Mouse (Mus musculus): ENCODE measurements around the gene Tnfaip2. TPM values are rescaled to one million over a fixed set of nuclear protein-coding genes. Genes with fewer than 3 reads are reported as not detected.

The Tnfaip2 gene
- polyA plus RNA-seq, 2 experiments: 10.0 to 10.2 TPM

- 57% methylated on average over 4 of the region's 5 CpGs for WGBS
- Histone ChIP-seq H3K9ac (ENCODE audit: low read depth, low read length, severe bottlenecking) (no peak overlapping the region), H3K4me3 (replicated peaks; ENCODE audit: low read length) (no peak overlapping the region), H3K4me2 (replicated peaks; ENCODE audit: low read depth, low read length, severe bottlenecking) (no peak overlapping the region), H3K27ac (replicated peaks; ENCODE audit: low read depth, low read length) (no peak overlapping the region), H3K27me3 (ENCODE audit: control insufficient read depth, insufficient read depth, low read length) (peaks cover 52% of the 10 kb centered on the region), H3K4me1 (ENCODE audit: control insufficient read depth, insufficient read depth, low read length) (peaks cover 26% of the 10 kb centered on the region), H3K9me3 (ENCODE audit: control insufficient read depth, low read length) (no peaks in the 10 kb centered on the region), H3K36me3 (ENCODE audit: control insufficient read depth, insufficient read depth, low read length) (no peaks in the 10 kb centered on the region)
- no peak for TF ChIP-seq POLR2A (IDR thresholded peaks at IDR 0.05; ENCODE audit: borderline replicate concordance, extremely low read depth, insufficient read depth, insufficient read length)
- no peak for ATAC-seq (ENCODE audit: low FRiP score, low read depth)
- DNase-seq (ENCODE audit: low spot score): no peak
Measured at GRCm38 (mm10) chr12:111432751-111433331, 9.4 kb upstream of the Tnfaip2 start.

GRCm38 (mm10) chr12:111434164-111434744, 8.0 kb upstream of the Tnfaip2 start:
- DNase-seq (ENCODE audit: low spot score) (no peak), ATAC-seq (ENCODE audit: low FRiP score, low read depth) (no peak)
- WGBS: 23% methylated on average over 5 of the region's 7 CpGs
- Histone ChIP-seq H3K9ac (ENCODE audit: low read depth, low read length, severe bottlenecking) (no peak overlapping the region), H3K9me3 (ENCODE audit: control insufficient read depth, low read length) (no peaks in the 10 kb centered on the region), H3K36me3 (ENCODE audit: control insufficient read depth, insufficient read depth, low read length) (no peaks in the 10 kb centered on the region), H3K27ac (replicated peaks; ENCODE audit: low read depth, low read length) (no peak overlapping the region), H3K4me1 (ENCODE audit: control insufficient read depth, insufficient read depth, low read length) (peaks cover 12% of the 10 kb centered on the region), H3K27me3 (ENCODE audit: control insufficient read depth, insufficient read depth, low read length) (peaks cover 45% of the 10 kb centered on the region), H3K4me2 (replicated peaks; ENCODE audit: low read depth, low read length, severe bottlenecking) (no peak overlapping the region), H3K4me3 (replicated peaks; ENCODE audit: low read length) (no peak overlapping the region)
- no peak for TF ChIP-seq POLR2A (IDR thresholded peaks at IDR 0.05; ENCODE audit: borderline replicate concordance, extremely low read depth, insufficient read depth, insufficient read length)

- no peak for DNase-seq (ENCODE audit: low spot score)
- H3K9me3 ChIP-seq (ENCODE audit: control insufficient read depth, low read length): no peaks in the 10 kb centered on the region
- no peak for TF ChIP-seq POLR2A (IDR thresholded peaks at IDR 0.05; ENCODE audit: borderline replicate concordance, extremely low read depth, insufficient read depth, insufficient read length)
- no peak overlapping the region for H3K4me3 ChIP-seq (replicated peaks; ENCODE audit: low read length)
- no peak overlapping the region for H3K4me2 ChIP-seq (replicated peaks; ENCODE audit: low read depth, low read length, severe bottlenecking)
- peaks cover 44% of the 10 kb centered on the region for H3K27me3 ChIP-seq (ENCODE audit: control insufficient read depth, insufficient read depth, low read length)
- no peak overlapping the region for H3K9ac ChIP-seq (ENCODE audit: low read depth, low read length, severe bottlenecking)
- 58% methylated on average over 6 of the region's 8 CpGs for WGBS
- H3K27ac ChIP-seq (replicated peaks; ENCODE audit: low read depth, low read length): no peak overlapping the region
- peaks cover 9% of the 10 kb centered on the region for H3K4me1 ChIP-seq (ENCODE audit: control insufficient read depth, insufficient read depth, low read length)
- no peak for ATAC-seq (ENCODE audit: low FRiP score, low read depth)
- H3K36me3 ChIP-seq (ENCODE audit: control insufficient read depth, insufficient read depth, low read length): no peaks in the 10 kb centered on the region
Measured at GRCm38 (mm10) chr12:111434745-111435327, 7.4 kb upstream of the Tnfaip2 start.

GRCm38 (mm10) chr12:111436170-111436569, 6.1 kb upstream of the Tnfaip2 start:
- ATAC-seq (ENCODE audit: low FRiP score, low read depth): no peak
- Histone ChIP-seq H3K4me1 (ENCODE audit: control insufficient read depth, insufficient read depth, low read length) (no peaks in the 10 kb centered on the region; the same call in 1 of the 2 replicates), H3K4me2 (replicated peaks; ENCODE audit: low read depth, low read length, severe bottlenecking) (no peak overlapping the region), H3K27ac (replicated peaks; ENCODE audit: low read depth, low read length) (no peak overlapping the region), H3K36me3 (ENCODE audit: control insufficient read depth, insufficient read depth, low read length) (no peaks in the 10 kb centered on the region), H3K9me3 (ENCODE audit: control insufficient read depth, low read length) (no peaks in the 10 kb centered on the region), H3K9ac (ENCODE audit: low read depth, low read length, severe bottlenecking) (no peak overlapping the region), H3K4me3 (replicated peaks; ENCODE audit: low read length) (no peak overlapping the region), H3K27me3 (ENCODE audit: control insufficient read depth, insufficient read depth, low read length) (peaks cover 34% of the 10 kb centered on the region; the same call in 1 of the 2 replicates)
- no peak for DNase-seq (ENCODE audit: low spot score)
- WGBS: 83% methylated on average over 3 of the region's 3 CpGs
- TF ChIP-seq POLR2A (IDR thresholded peaks at IDR 0.05; ENCODE audit: borderline replicate concordance, extremely low read depth, insufficient read depth, insufficient read length): no peak

GRCm38 (mm10) chr12:111436640-111437039, 5.6 kb upstream of the Tnfaip2 start:
- H3K27ac ChIP-seq (replicated peaks; ENCODE audit: low read depth, low read length): no peak overlapping the region
- no peak overlapping the region for H3K4me2 ChIP-seq (replicated peaks; ENCODE audit: low read depth, low read length, severe bottlenecking)
- peaks cover 32% of the 10 kb centered on the region for H3K27me3 ChIP-seq (ENCODE audit: control insufficient read depth, insufficient read depth, low read length)
- no peaks in the 10 kb centered on the region for H3K36me3 ChIP-seq (ENCODE audit: control insufficient read depth, insufficient read depth, low read length)
- no peaks in the 10 kb centered on the region; the same call in 1 of the 2 replicates for H3K4me1 ChIP-seq (ENCODE audit: control insufficient read depth, insufficient read depth, low read length)
- no peak for TF ChIP-seq POLR2A (IDR thresholded peaks at IDR 0.05; ENCODE audit: borderline replicate concordance, extremely low read depth, insufficient read depth, insufficient read length)
- DNase-seq (ENCODE audit: low spot score) (no peak), ATAC-seq (ENCODE audit: low FRiP score, low read depth) (no peak)
- H3K9me3 ChIP-seq (ENCODE audit: control insufficient read depth, low read length): no peaks in the 10 kb centered on the region
- no peak overlapping the region for H3K9ac ChIP-seq (ENCODE audit: low read depth, low read length, severe bottlenecking)
- WGBS: 67% methylated on average over 8 of the region's 8 CpGs
- no peak overlapping the region for H3K4me3 ChIP-seq (replicated peaks; ENCODE audit: low read length)
